Mouse (Mus musculus) heart, adult 2 months (tissue): ENCODE results near the gene Pnkd.

Experiments
- CTCF ChIP-seq: fragments of 200-600 bp; IDR thresholded peaks from 2 replicates; pipeline ENCODE4 v1.8.1; 2022; ENCODE audit warnings: antibody characterized with exemption, mild to moderate bottlenecking, moderate library complexity
- POLR2A ChIP-seq: fragments of 200-500 bp; IDR thresholded peaks from 2 replicates; pipeline ENCODE4 v1.6.1; 2011; ENCODE audit warnings: mild to moderate bottlenecking, low read depth, low read length, control low read depth; ENCODE audit not compliant: insufficient read depth

- TF ChIP-seq CTCF (no peak), POLR2A (no peak)
Observed at GRCm38 (mm10) chr1:74250096-74250495, 34.6 kb upstream of the Pnkd start.
